Mouse (Mus musculus): ENCODE results near the gene Bcar1. TPM values are rescaled to one million over a fixed set of nuclear protein-coding genes. Genes with fewer than 3 reads are reported as not detected.

Gene Bcar1
- total RNA-seq, 1 experiment, result 72.6 TPM

GRCm38 (mm10) chr8:111728481-111728880 is 15.1 kb downstream of the Bcar1 start:
- TF ChIP-seq ZNF384 (IDR thresholded peaks at IDR 0.05; ENCODE audit: low read depth, low read length) (no peak), HCFC1 (IDR thresholded peaks at IDR 0.05; ENCODE audit: borderline replicate concordance, insufficient read depth, low read length) (no peak), MAFK (IDR thresholded peaks at IDR 0.05; ENCODE audit: insufficient read depth, low read depth, low read length) (no peak), CHD2 (IDR thresholded peaks at IDR 0.05; ENCODE audit: low read depth, low read length) (no peak), ZC3H11A (IDR thresholded peaks at IDR 0.05; ENCODE audit: borderline replicate concordance, low read depth, low read length) (no peak)
- Histone ChIP-seq H3K9me3 (ENCODE audit: control insufficient read depth, insufficient read depth, low read depth, low read length) (no peaks in the 10 kb centered on the region), H3K9ac (ENCODE audit: insufficient read depth, low read depth, low read length, poor library complexity, severe bottlenecking) (no peak overlapping the region), H3K36me3 (ENCODE audit: control insufficient read depth, insufficient read depth, low read length, poor library complexity, severe bottlenecking) (peaks cover 9% of the 10 kb centered on the region; the same call in 1 of the 2 replicates), H3K4me3 (ENCODE audit: insufficient read depth in 1 of 2, low read depth in 1 of 2, low read length in 2 of 2, poor library complexity in 1 of 2, severe bottlenecking in 1 of 2) (no peak overlapping the region), H3K27ac (ENCODE audit: insufficient read depth, low read depth, low read length, poor library complexity, severe bottlenecking) (no peak overlapping the region), H3K4me1 (ENCODE audit: control insufficient read depth in 2 of 2, insufficient read depth in 2 of 2, low read length in 2 of 2, poor library complexity in 1 of 2) (peaks cover 13 to 31% of the 10 kb centered on the region in 2 experiments)
- no peak for DNase-seq (ENCODE audit: low read depth, low spot score)
- in situ Hi-C loops (cut with MboI; ENCODE audit: low sequenced_read_pairs in 2 of 2, unreplicated experiment in 2 of 2), result no loop called here

GRCm38 (mm10) chr8:111727553-111727952 is 16.1 kb downstream of the Bcar1 start:
- H3K4me1 ChIP-seq (ENCODE audit: control insufficient read depth in 2 of 2, insufficient read depth in 2 of 2, low read length in 2 of 2, poor library complexity in 1 of 2), result peaks cover 7 to 30% of the 10 kb centered on the region in 2 experiments
- DNase-seq (ENCODE audit: low read depth, low spot score), result no peak

GRCm38 (mm10) chr8:111726102-111726900 is 17.3 kb downstream of the Bcar1 start:
- in situ Hi-C loops (cut with MboI; ENCODE audit: low sequenced_read_pairs in 2 of 2, unreplicated experiment in 2 of 2), result no loop called here
- Histone ChIP-seq H3K9ac (ENCODE audit: insufficient read depth, low read depth, low read length, poor library complexity, severe bottlenecking) (no peak overlapping the region), H3K36me3 (ENCODE audit: control insufficient read depth, insufficient read depth, low read length, poor library complexity, severe bottlenecking) (peaks cover 9% of the 10 kb centered on the region; the same call in 1 of the 2 replicates), H3K4me3 (ENCODE audit: insufficient read depth in 1 of 2, low read depth in 1 of 2, low read length in 2 of 2, poor library complexity in 1 of 2, severe bottlenecking in 1 of 2) (no peak overlapping the region), H3K27ac (ENCODE audit: insufficient read depth, low read depth, low read length, poor library complexity, severe bottlenecking) (no peak overlapping the region; the same call in 1 of the 2 replicates), H3K9me3 (ENCODE audit: control insufficient read depth, insufficient read depth, low read depth, low read length) (no peaks in the 10 kb centered on the region), H3K4me1 (ENCODE audit: control insufficient read depth in 2 of 2, insufficient read depth in 2 of 2, low read length in 2 of 2, poor library complexity in 1 of 2) (peaks cover 7 to 29% of the 10 kb centered on the region in 2 experiments)
- TF ChIP-seq MAFK (IDR thresholded peaks at IDR 0.05; ENCODE audit: insufficient read depth, low read depth, low read length) (no peak), CHD2 (IDR thresholded peaks at IDR 0.05; ENCODE audit: low read depth, low read length) (no peak), ZC3H11A (IDR thresholded peaks at IDR 0.05; ENCODE audit: borderline replicate concordance, low read depth, low read length) (no peak), ZNF384 (IDR thresholded peaks at IDR 0.05; ENCODE audit: low read depth, low read length) (no peak), HCFC1 (IDR thresholded peaks at IDR 0.05; ENCODE audit: borderline replicate concordance, insufficient read depth, low read length) (no peak)
- DNase-seq (ENCODE audit: low read depth, low spot score), result no peak

More at GRCm38 (mm10) chr8:111727553-111727952, 16.1 kb downstream of the Bcar1 start:
- Histone ChIP-seq H3K9ac (ENCODE audit: insufficient read depth, low read depth, low read length, poor library complexity, severe bottlenecking) (no peak overlapping the region), H3K27ac (ENCODE audit: insufficient read depth, low read depth, low read length, poor library complexity, severe bottlenecking) (no peak overlapping the region), H3K4me3 (ENCODE audit: insufficient read depth in 1 of 2, low read depth in 1 of 2, low read length in 2 of 2, poor library complexity in 1 of 2, severe bottlenecking in 1 of 2) (no peak overlapping the region), H3K9me3 (ENCODE audit: control insufficient read depth, insufficient read depth, low read depth, low read length) (no peaks in the 10 kb centered on the region), H3K36me3 (ENCODE audit: control insufficient read depth, insufficient read depth, low read length, poor library complexity, severe bottlenecking) (peaks cover 9% of the 10 kb centered on the region; the same call in 1 of the 2 replicates)
- TF ChIP-seq MAFK (IDR thresholded peaks at IDR 0.05; ENCODE audit: insufficient read depth, low read depth, low read length) (no peak), ZC3H11A (IDR thresholded peaks at IDR 0.05; ENCODE audit: borderline replicate concordance, low read depth, low read length) (no peak), CHD2 (IDR thresholded peaks at IDR 0.05; ENCODE audit: low read depth, low read length) (no peak), HCFC1 (IDR thresholded peaks at IDR 0.05; ENCODE audit: borderline replicate concordance, insufficient read depth, low read length) (no peak), ZNF384 (IDR thresholded peaks at IDR 0.05; ENCODE audit: low read depth, low read length) (no peak)
- in situ Hi-C loops (cut with MboI; ENCODE audit: low sequenced_read_pairs in 2 of 2, unreplicated experiment in 2 of 2), result no loop called here

DNA sequence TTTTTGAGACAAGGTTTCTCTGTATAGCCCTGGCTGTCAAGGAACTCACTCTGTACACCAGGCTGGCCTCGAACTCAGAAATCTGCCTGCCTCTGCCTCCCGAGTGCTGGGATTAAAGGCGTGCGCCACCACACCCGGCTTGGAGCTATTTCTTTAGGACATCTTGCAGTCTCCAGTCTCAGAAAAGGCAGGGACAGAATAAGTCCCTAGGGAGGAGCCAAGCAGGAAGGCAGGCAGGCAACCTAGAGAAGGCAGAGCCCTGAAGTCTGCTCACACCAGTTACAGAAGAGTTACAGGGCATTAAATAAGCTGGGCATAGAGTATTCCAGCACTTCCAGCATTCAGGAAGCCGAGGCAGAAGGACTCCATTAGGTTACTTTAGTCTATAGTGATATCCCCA is 18.3 kb downstream of the Bcar1 start:
- in situ Hi-C loops (cut with MboI; ENCODE audit: low sequenced_read_pairs in 2 of 2, unreplicated experiment in 2 of 2), result no loop called here
- Histone ChIP-seq H3K9ac (ENCODE audit: insufficient read depth, low read depth, low read length, poor library complexity, severe bottlenecking) (no peak overlapping the region), H3K27ac (ENCODE audit: insufficient read depth, low read depth, low read length, poor library complexity, severe bottlenecking) (no peak overlapping the region), H3K4me3 (ENCODE audit: insufficient read depth in 1 of 2, low read depth in 1 of 2, low read length in 2 of 2, poor library complexity in 1 of 2, severe bottlenecking in 1 of 2) (no peak overlapping the region), H3K4me1 (ENCODE audit: control insufficient read depth in 2 of 2, insufficient read depth in 2 of 2, low read length in 2 of 2, poor library complexity in 1 of 2) (peaks cover 4 to 19% of the 10 kb centered on the region in 2 experiments), H3K9me3 (ENCODE audit: control insufficient read depth, insufficient read depth, low read depth, low read length) (no peaks in the 10 kb centered on the region), H3K36me3 (ENCODE audit: control insufficient read depth, insufficient read depth, low read length, poor library complexity, severe bottlenecking) (peaks cover 16% of the 10 kb centered on the region; the same call in 1 of the 2 replicates)
- TF ChIP-seq MAFK (IDR thresholded peaks at IDR 0.05; ENCODE audit: insufficient read depth, low read depth, low read length) (no peak), ZNF384 (IDR thresholded peaks at IDR 0.05; ENCODE audit: low read depth, low read length) (no peak), CHD2 (IDR thresholded peaks at IDR 0.05; ENCODE audit: low read depth, low read length) (no peak), ZC3H11A (IDR thresholded peaks at IDR 0.05; ENCODE audit: borderline replicate concordance, low read depth, low read length) (no peak), HCFC1 (IDR thresholded peaks at IDR 0.05; ENCODE audit: borderline replicate concordance, insufficient read depth, low read length) (no peak)
- DNase-seq (ENCODE audit: low read depth, low spot score), result no peak

Data from ES-E14 (cell line).